Mouse (Mus musculus) limb, embryonic 10.5 days (tissue): Measurements from ENCODE around the gene Dgkb. TPM values are rescaled to one million over a fixed set of nuclear protein-coding genes. Genes with fewer than 3 reads are reported as not detected.

ENCODE experiments used
- DNase-seq: peaks from one replicate; pipeline ENCODE4 v3.0.0-alpha.2; 2017; ENCODE audit warnings: low spot score
- H3K27ac ChIP-seq: fragments of 300-500 bp; sonication (generic); 2 replicates; pipeline ENCODE4 v1.5.1; 2016; ENCODE audit warnings: mild to moderate bottlenecking
- H3K27me3 ChIP-seq: fragments of 300-500 bp; sonication (generic); 2 replicates; pipeline ENCODE4 v1.6.1; 2016; ENCODE audit warnings: low read depth, mild to moderate bottlenecking; ENCODE audit not compliant: poor library complexity, severe bottlenecking
- H3K36me3 ChIP-seq: fragments of 300-500 bp; sonication (generic); 2 replicates; pipeline ENCODE4 v1.6.1; 2016; ENCODE audit warnings: mild to moderate bottlenecking, moderate library complexity
- H3K4me1 ChIP-seq: fragments of 300-500 bp; sonication (generic); 2 replicates; pipeline ENCODE4 v1.6.1; 2016
- H3K4me3 ChIP-seq: fragments of 300-500 bp; sonication (generic); 2 replicates; pipeline ENCODE4 v1.5.1; 2016; ENCODE audit warnings: mild to moderate bottlenecking, moderate library complexity
- H3K9me3 ChIP-seq: fragments of 300-500 bp; sonication (generic); replicated peaks from 2 replicates; pipeline ENCODE4 v1.6.1; 2016; ENCODE audit warnings: mild to moderate bottlenecking
- WGBS: fragments of 180-500 bp; shearing (Covaris S2); methylation state at CpG from one replicate; pipeline ENCODE4 v1.1.7; 2016; 5-methylcytosine and 5-hydroxymethylcytosine counted together
- polyA plus RNA-seq: library from polyadenylated mRNA; unstranded; fragments of >200 nt; fragmentation: Nextera tagmentation; extraction: Ambion mirVana; gene quantifications from 2 replicates; pipeline ENCODE4 v1.2.1, GENCODE M21; 2016

Dgkb gene
- not detected in 2 replicates for polyA plus RNA-seq

DNA sequence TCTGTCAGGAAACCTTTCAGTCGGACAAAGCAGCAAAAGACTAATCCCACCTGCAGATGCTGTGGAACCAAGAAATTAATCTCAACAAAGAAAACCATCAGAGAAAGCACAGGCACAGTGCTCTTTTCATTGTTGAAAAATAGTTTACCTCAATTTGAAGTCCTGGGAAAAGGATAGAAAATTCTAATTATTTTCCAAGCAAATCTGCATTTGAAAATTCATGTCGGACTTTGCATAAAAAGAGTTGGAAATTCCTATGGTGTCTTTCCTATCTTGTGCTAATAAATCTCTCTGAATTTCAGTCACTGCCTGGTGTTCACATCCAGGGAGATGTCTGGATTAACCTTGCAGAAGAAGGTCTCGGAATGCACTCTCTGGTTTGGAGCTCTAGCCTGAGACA lies at the start of gene Dgkb:
TSS of gene Dgkb (plus strand) at position 301 of the 400 bp plus-strand sequence.
- H3K27me3 ChIP-seq, result no peaks in the 10 kb centered on the region
- 63% methylated on average over 3 of the region's 3 CpGs for WGBS

GRCm38 (mm10) chr12:37769844-37770243 lies 47.7 kb upstream of the Dgkb start:
- no peaks in the 10 kb centered on the region for H3K9me3 ChIP-seq
- 0 out of 2 replicates have a peak, but pooled peaks cover 6% of the 10 kb centered on the region for H3K4me1 ChIP-seq
- H3K27ac ChIP-seq, result no peak overlapping the region
- DNase-seq, result no peak
- H3K4me3 ChIP-seq, result no peak overlapping the region
- H3K36me3 ChIP-seq, result no peaks in the 10 kb centered on the region
- WGBS, result 84% methylated on average over 1 of the region's 1 CpGs
- no peaks in the 10 kb centered on the region for H3K27me3 ChIP-seq

More for the DNA sequence above, at the start of gene Dgkb:
- Histone ChIP-seq H3K27ac (no peak within 1 kb of the TSS), H3K36me3 (no peaks in the 10 kb centered on the region), H3K9me3 (no peaks in the 10 kb centered on the region), H3K4me1 (no peaks in the 10 kb centered on the region), H3K4me3 (no peak within 1 kb of the TSS)
- no peak for DNase-seq

- WGBS, result 9% methylated on average over 8 of the region's 8 CpGs
- Histone ChIP-seq H3K4me3 (peak overlapping the region; percentile 10; the same call in 1 of the 2 replicates), H3K36me3 (no peaks in the 10 kb centered on the region)
These were observed 43.7 kb upstream of the Dgkb start for GRCm38 (mm10) chr12:37773681-37774357.

GRCm38 (mm10) chr12:37774591-37774990 lies 42.9 kb upstream of the Dgkb start:
- H3K27ac ChIP-seq, result no peak overlapping the region

More at GRCm38 (mm10) chr12:37773681-37774357, 43.7 kb upstream of the Dgkb start:
- H3K4me1 ChIP-seq, result 0 out of 2 replicates have a peak, but pooled peaks cover 6% of the 10 kb centered on the region
- peak; percentile 30 for DNase-seq
- H3K9me3 ChIP-seq, result no peaks in the 10 kb centered on the region
- no peaks in the 10 kb centered on the region for H3K27me3 ChIP-seq
- H3K27ac ChIP-seq, result no peak overlapping the region

GRCm38 (mm10) chr12:37796265-37796928 lies 21.1 kb upstream of the Dgkb start:
- 94% methylated on average over 4 of the region's 4 CpGs for WGBS

More at GRCm38 (mm10) chr12:37774591-37774990, 42.9 kb upstream of the Dgkb start:
- Histone ChIP-seq H3K36me3 (no peaks in the 10 kb centered on the region), H3K4me3 (no peak overlapping the region), H3K4me1 (0 out of 2 replicates have a peak, but pooled peaks cover 6% of the 10 kb centered on the region), H3K9me3 (no peaks in the 10 kb centered on the region), H3K27me3 (no peaks in the 10 kb centered on the region)
- no peak for DNase-seq
- WGBS, result 31% methylated on average over 2 of the region's 2 CpGs

GRCm38 (mm10) chr12:37814122-37814521 lies 3.4 kb upstream of the Dgkb start:
- Histone ChIP-seq H3K4me1 (no peaks in the 10 kb centered on the region), H3K27ac (no peak overlapping the region), H3K36me3 (no peaks in the 10 kb centered on the region), H3K27me3 (no peaks in the 10 kb centered on the region), H3K9me3 (no peaks in the 10 kb centered on the region), H3K4me3 (no peak overlapping the region)
- no peak for DNase-seq
- 83% methylated on average over 3 of the region's 3 CpGs for WGBS

More at GRCm38 (mm10) chr12:37796265-37796928, 21.1 kb upstream of the Dgkb start:
- H3K9me3 ChIP-seq, result no peaks in the 10 kb centered on the region
- no peak overlapping the region for H3K27ac ChIP-seq
- H3K4me3 ChIP-seq, result no peak overlapping the region
- no peaks in the 10 kb centered on the region for H3K4me1 ChIP-seq
- no peaks in the 10 kb centered on the region for H3K27me3 ChIP-seq
- DNase-seq, result no peak
- no peaks in the 10 kb centered on the region for H3K36me3 ChIP-seq

- DNase-seq, result no peak
- H3K36me3 ChIP-seq, result no peaks in the 10 kb centered on the region
- no peak overlapping the region for H3K27ac ChIP-seq
- no peaks in the 10 kb centered on the region for H3K4me1 ChIP-seq
- H3K4me3 ChIP-seq, result no peak overlapping the region
- no peaks in the 10 kb centered on the region for H3K9me3 ChIP-seq
- no peaks in the 10 kb centered on the region for H3K27me3 ChIP-seq
- WGBS, result 77% methylated on average over 8 of the region's 8 CpGs
These were observed 3.7 kb downstream of the Dgkb start for GRCm38 (mm10) chr12:37821052-37821810.

- no peak overlapping the region for H3K27ac ChIP-seq
- H3K4me3 ChIP-seq, result peak overlapping the region; percentile 54
- no peaks in the 10 kb centered on the region for H3K9me3 ChIP-seq
- DNase-seq, result peak; percentile 51
- WGBS, result 2% methylated on average over 26 of the region's 26 CpGs
- peaks cover 16% of the 10 kb centered on the region for H3K4me1 ChIP-seq
- H3K27me3 ChIP-seq, result peaks cover 29% of the 10 kb centered on the region
- H3K36me3 ChIP-seq, result no peaks in the 10 kb centered on the region
These were observed 62.8 kb downstream of the Dgkb start for GRCm38 (mm10) chr12:37880042-37881017.

DNA sequence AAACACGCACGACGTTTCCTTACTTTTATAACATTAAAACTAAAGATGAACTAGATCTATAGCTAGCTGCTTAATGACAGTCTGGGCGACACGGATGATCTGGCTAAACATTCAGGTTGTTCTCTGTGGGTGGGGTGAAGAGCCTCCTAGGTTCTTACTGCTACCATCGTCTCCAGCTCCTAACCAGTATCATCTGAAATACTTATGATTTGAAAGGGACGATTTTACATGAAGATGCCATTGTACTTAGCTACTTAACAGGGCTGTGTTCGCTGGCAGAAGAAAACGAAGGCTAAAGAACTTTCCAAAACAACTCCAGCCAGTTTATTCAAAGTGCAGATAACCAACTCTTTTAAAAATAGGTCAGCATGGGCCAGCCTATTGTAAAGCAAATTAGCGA lies 63.9 kb downstream of the Dgkb start:
- Histone ChIP-seq H3K36me3 (no peaks in the 10 kb centered on the region), H3K27ac (no peak overlapping the region), H3K4me3 (peak overlapping the region; percentile 54), H3K4me1 (peaks cover 16% of the 10 kb centered on the region), H3K9me3 (no peaks in the 10 kb centered on the region), H3K27me3 (peaks cover 29% of the 10 kb centered on the region)
- DNase-seq, result no peak
- WGBS, result 6% methylated on average over 10 of the region's 10 CpGs

GRCm38 (mm10) chr12:37882796-37883195 lies 65.3 kb downstream of the Dgkb start:
- WGBS, result 70% methylated on average over 1 of the region's 1 CpGs
- peaks cover 29% of the 10 kb centered on the region for H3K27me3 ChIP-seq
- no peak overlapping the region for H3K27ac ChIP-seq
- H3K4me1 ChIP-seq, result peaks cover 16% of the 10 kb centered on the region
- H3K9me3 ChIP-seq, result no peaks in the 10 kb centered on the region
- no peaks in the 10 kb centered on the region for H3K36me3 ChIP-seq
- DNase-seq, result no peak
- no peak overlapping the region for H3K4me3 ChIP-seq

GRCm38 (mm10) chr12:37883781-37884180 lies 66.3 kb downstream of the Dgkb start:
- H3K36me3 ChIP-seq, result no peaks in the 10 kb centered on the region
- no peaks in the 10 kb centered on the region for H3K9me3 ChIP-seq
- WGBS, result 87% methylated on average over 4 of the region's 4 CpGs
- peaks cover 16% of the 10 kb centered on the region for H3K4me1 ChIP-seq
- no peak overlapping the region for H3K4me3 ChIP-seq
- H3K27me3 ChIP-seq, result peaks cover 29% of the 10 kb centered on the region
- H3K27ac ChIP-seq, result no peak overlapping the region
- DNase-seq, result no peak

DNA sequence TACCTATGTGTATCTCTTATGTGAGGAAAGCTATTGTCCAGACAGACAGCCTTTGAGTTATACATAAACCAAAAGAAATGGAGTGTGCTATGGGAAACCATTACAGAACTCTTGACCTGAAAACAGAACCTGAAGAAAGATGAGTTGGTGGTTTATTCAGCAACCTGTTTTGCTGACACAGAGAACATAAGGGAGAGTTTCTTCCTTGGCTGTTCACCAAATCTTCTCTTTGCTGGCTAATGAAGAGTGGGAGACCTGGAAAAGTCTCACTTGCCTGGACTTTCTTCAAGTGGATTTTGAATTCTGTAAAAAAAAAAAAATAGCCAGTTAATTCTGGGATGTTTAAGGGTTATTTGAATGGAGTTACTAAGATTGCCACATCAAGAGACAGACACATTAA lies 71.1 kb downstream of the Dgkb start:
- Histone ChIP-seq H3K27me3 (no peaks in the 10 kb centered on the region), H3K27ac (no peak overlapping the region), H3K4me3 (no peak overlapping the region), H3K9me3 (no peaks in the 10 kb centered on the region), H3K36me3 (no peaks in the 10 kb centered on the region), H3K4me1 (no peaks in the 10 kb centered on the region)
- no peak for DNase-seq
